Mouse (Mus musculus): ENCODE measurements around the gene C530008M17Rik. TPM values are rescaled to one million over a fixed set of nuclear protein-coding genes. Genes with fewer than 3 reads are reported as not detected.

C530008M17Rik gene
- polyA plus RNA-seq, 1 experiment from 2014 or later: 81.2 TPM

GRCm38 (mm10) chr5:76763148-76763701 is 106.9 kb downstream of the C530008M17Rik start:
- 50% methylated on average over 10 of the region's 10 CpGs for whole genome bisulfite sequencing
- H3K4me2 ChIP-seq (replicated peaks): 0 out of 2 replicates have a peak overlapping the region, but pooled peaks have one; percentile 15
- H3K27ac ChIP-seq: peak overlapping the region; percentile 81
- peaks cover 28% of the 10 kb centered on the region for H3K36me3 ChIP-seq
- H3K4me1 ChIP-seq: peaks cover 47% of the 10 kb centered on the region
- ATAC-seq (ENCODE audit: low FRiP score): peak; percentile 73
- peaks cover 7% of the 10 kb centered on the region; the same call in 1 of the 2 replicates for H3K9me3 ChIP-seq (replicated peaks)
- no peaks in the 10 kb centered on the region for H3K27me3 ChIP-seq
- H3K4me3 ChIP-seq: no peak overlapping the region
- no peak overlapping the region for H3K9ac ChIP-seq

- Histone ChIP-seq H3K4me1 (peaks cover 43% of the 10 kb centered on the region), H3K36me3 (peaks cover 29% of the 10 kb centered on the region), H3K4me3 (no peak overlapping the region), H3K9ac (no peak overlapping the region), H3K27ac (peak overlapping the region; percentile 81), H3K27me3 (no peaks in the 10 kb centered on the region), H3K9me3 (replicated peaks) (peaks cover 7% of the 10 kb centered on the region; the same call in 1 of the 2 replicates), H3K4me2 (replicated peaks) (0 out of 2 replicates have a peak overlapping the region, but pooled peaks have one; percentile 15)
- WGBS: 67% methylated on average over 6 of the region's 6 CpGs
- no peak for ATAC-seq (ENCODE audit: low FRiP score)
These were observed 107.4 kb downstream of the C530008M17Rik start for GRCm38 (mm10) chr5:76763731-76764130.

GRCm38 (mm10) chr5:76769014-76769413 is 112.7 kb downstream of the C530008M17Rik start:
- no peak overlapping the region for H3K27ac ChIP-seq
- no peaks in the 10 kb centered on the region for H3K27me3 ChIP-seq
- peaks cover 7% of the 10 kb centered on the region; the same call in 1 of the 2 replicates for H3K9me3 ChIP-seq (replicated peaks)
- no peak overlapping the region for H3K4me2 ChIP-seq (replicated peaks)
- 76% methylated on average over 3 of the region's 3 CpGs for WGBS
- ATAC-seq (ENCODE audit: low FRiP score): no peak
- H3K4me3 ChIP-seq: no peak overlapping the region
- H3K36me3 ChIP-seq: peaks cover 32% of the 10 kb centered on the region
- H3K9ac ChIP-seq: no peak overlapping the region
- H3K4me1 ChIP-seq: peaks cover 8% of the 10 kb centered on the region

- 89% methylated on average over 15 of the region's 15 CpGs for WGBS
- no peak for ATAC-seq (ENCODE audit: low FRiP score)
These were observed 113.3 kb downstream of the C530008M17Rik start for GRCm38 (mm10) chr5:76769572-76769971.

GRCm38 (mm10) chr5:76771371-76771770 is 115.1 kb downstream of the C530008M17Rik start:
- no peak overlapping the region for H3K4me3 ChIP-seq

More at GRCm38 (mm10) chr5:76769572-76769971, 113.3 kb downstream of the C530008M17Rik start:
- Histone ChIP-seq H3K36me3 (peaks cover 32% of the 10 kb centered on the region), H3K27ac (no peak overlapping the region), H3K4me1 (peaks cover 3% of the 10 kb centered on the region), H3K4me3 (no peak overlapping the region), H3K9me3 (replicated peaks) (peaks cover 7% of the 10 kb centered on the region; the same call in 1 of the 2 replicates), H3K9ac (no peak overlapping the region), H3K4me2 (replicated peaks) (no peak overlapping the region), H3K27me3 (no peaks in the 10 kb centered on the region)

GRCm38 (mm10) chr5:76772831-76773230 is 116.5 kb downstream of the C530008M17Rik start:
- ATAC-seq (ENCODE audit: low FRiP score): no peak

More at GRCm38 (mm10) chr5:76771371-76771770, 115.1 kb downstream of the C530008M17Rik start:
- H3K36me3 ChIP-seq: peaks cover 18% of the 10 kb centered on the region
- no peaks in the 10 kb centered on the region for H3K27me3 ChIP-seq
- no peak overlapping the region for H3K4me2 ChIP-seq (replicated peaks)
- H3K9me3 ChIP-seq (replicated peaks): 0 out of 2 replicates have a peak, but pooled peaks cover under 1% of the 10 kb centered on the region
- WGBS: 85% methylated on average over 5 of the region's 5 CpGs
- H3K4me1 ChIP-seq: no peaks in the 10 kb centered on the region; the same call in 1 of the 2 replicates
- H3K27ac ChIP-seq: no peak overlapping the region
- H3K9ac ChIP-seq: no peak overlapping the region
- no peak for ATAC-seq (ENCODE audit: low FRiP score)

GRCm38 (mm10) chr5:76773492-76774158 is 117.3 kb downstream of the C530008M17Rik start:
- Histone ChIP-seq H3K36me3 (0 out of 2 replicates have a peak, but pooled peaks cover 10% of the 10 kb centered on the region), H3K27ac (no peak overlapping the region), H3K4me2 (replicated peaks) (no peak overlapping the region), H3K9ac (no peak overlapping the region), H3K9me3 (replicated peaks) (no peaks in the 10 kb centered on the region), H3K4me3 (no peak overlapping the region), H3K4me1 (peaks cover 1% of the 10 kb centered on the region), H3K27me3 (no peaks in the 10 kb centered on the region)
- WGBS: 74% methylated on average over 9 of the region's 9 CpGs
- no peak for ATAC-seq (ENCODE audit: low FRiP score)

More at GRCm38 (mm10) chr5:76772831-76773230, 116.5 kb downstream of the C530008M17Rik start:
- Histone ChIP-seq H3K9ac (no peak overlapping the region), H3K4me1 (no peaks in the 10 kb centered on the region; the same call in 1 of the 2 replicates), H3K27ac (no peak overlapping the region), H3K27me3 (no peaks in the 10 kb centered on the region), H3K4me3 (no peak overlapping the region), H3K9me3 (replicated peaks) (no peaks in the 10 kb centered on the region), H3K36me3 (peaks cover 15% of the 10 kb centered on the region; the same call in 1 of the 2 replicates), H3K4me2 (replicated peaks) (no peak overlapping the region)
- WGBS: 53% methylated on average over 4 of the region's 4 CpGs

- Histone ChIP-seq H3K27me3 (no peaks in the 10 kb centered on the region), H3K4me3 (no peak overlapping the region), H3K4me1 (peaks cover 42% of the 10 kb centered on the region), H3K27ac (peak overlapping the region; percentile 44; the same call in 1 of the 2 replicates), H3K4me2 (replicated peaks) (0 out of 2 replicates have a peak overlapping the region, but pooled peaks have one; percentile 13), H3K36me3 (no peaks in the 10 kb centered on the region), H3K9me3 (replicated peaks) (no peaks in the 10 kb centered on the region), H3K9ac (no peak overlapping the region)
- no peak; the same call in 1 of the 2 replicates for ATAC-seq (ENCODE audit: low FRiP score)
- 45% methylated on average over 14 of the region's 14 CpGs for WGBS
These were observed 122.8 kb downstream of the C530008M17Rik start for GRCm38 (mm10) chr5:76779094-76779615.

- peaks cover 45% of the 10 kb centered on the region for H3K4me1 ChIP-seq
- H3K27me3 ChIP-seq: no peaks in the 10 kb centered on the region
- WGBS: 74% methylated on average over 13 of the region's 13 CpGs
- H3K9ac ChIP-seq: 0 out of 2 replicates have a peak overlapping the region, but pooled peaks have one; percentile 1
- no peaks in the 10 kb centered on the region for H3K36me3 ChIP-seq
- peak overlapping the region; percentile 24 for H3K4me2 ChIP-seq (replicated peaks)
- no peaks in the 10 kb centered on the region for H3K9me3 ChIP-seq (replicated peaks)
- no peak for ATAC-seq (ENCODE audit: low FRiP score)
- H3K4me3 ChIP-seq: no peak overlapping the region
- H3K27ac ChIP-seq: peak overlapping the region; percentile 94
These were observed 125.6 kb downstream of the C530008M17Rik start for GRCm38 (mm10) chr5:76781943-76782342.

GRCm38 (mm10) chr5:76782414-76783103 is 126.2 kb downstream of the C530008M17Rik start:
- peak; percentile 89 for ATAC-seq (ENCODE audit: low FRiP score)
- 33% methylated on average over 7 of the region's 7 CpGs for WGBS
- no peaks in the 10 kb centered on the region for H3K27me3 ChIP-seq
- no peaks in the 10 kb centered on the region for H3K9me3 ChIP-seq (replicated peaks)
- H3K27ac ChIP-seq: peak overlapping the region; percentile 94
- H3K36me3 ChIP-seq: no peaks in the 10 kb centered on the region
- no peak overlapping the region for H3K4me3 ChIP-seq
- peak overlapping the region; percentile 24 for H3K4me2 ChIP-seq (replicated peaks)
- peaks cover 45% of the 10 kb centered on the region for H3K4me1 ChIP-seq
- 0 out of 2 replicates have a peak overlapping the region, but pooled peaks have one; percentile 1 for H3K9ac ChIP-seq

- no peaks in the 10 kb centered on the region for H3K36me3 ChIP-seq
- ATAC-seq (ENCODE audit: low FRiP score): peak; percentile 44; the same call in 1 of the 2 replicates
- WGBS: 47% methylated on average over 8 of the region's 8 CpGs
- peaks cover 45% of the 10 kb centered on the region for H3K4me1 ChIP-seq
- no peaks in the 10 kb centered on the region for H3K9me3 ChIP-seq (replicated peaks)
- H3K4me3 ChIP-seq: no peak overlapping the region
- no peaks in the 10 kb centered on the region for H3K27me3 ChIP-seq
- no peak overlapping the region for H3K4me2 ChIP-seq (replicated peaks)
- no peak overlapping the region for H3K9ac ChIP-seq
- peak overlapping the region; percentile 94 for H3K27ac ChIP-seq
These were observed 126.8 kb downstream of the C530008M17Rik start for GRCm38 (mm10) chr5:76783104-76783441.
